Comparison of ENCODE assay signal across 22 mouse cellular contexts in the genomic region with DNA sequence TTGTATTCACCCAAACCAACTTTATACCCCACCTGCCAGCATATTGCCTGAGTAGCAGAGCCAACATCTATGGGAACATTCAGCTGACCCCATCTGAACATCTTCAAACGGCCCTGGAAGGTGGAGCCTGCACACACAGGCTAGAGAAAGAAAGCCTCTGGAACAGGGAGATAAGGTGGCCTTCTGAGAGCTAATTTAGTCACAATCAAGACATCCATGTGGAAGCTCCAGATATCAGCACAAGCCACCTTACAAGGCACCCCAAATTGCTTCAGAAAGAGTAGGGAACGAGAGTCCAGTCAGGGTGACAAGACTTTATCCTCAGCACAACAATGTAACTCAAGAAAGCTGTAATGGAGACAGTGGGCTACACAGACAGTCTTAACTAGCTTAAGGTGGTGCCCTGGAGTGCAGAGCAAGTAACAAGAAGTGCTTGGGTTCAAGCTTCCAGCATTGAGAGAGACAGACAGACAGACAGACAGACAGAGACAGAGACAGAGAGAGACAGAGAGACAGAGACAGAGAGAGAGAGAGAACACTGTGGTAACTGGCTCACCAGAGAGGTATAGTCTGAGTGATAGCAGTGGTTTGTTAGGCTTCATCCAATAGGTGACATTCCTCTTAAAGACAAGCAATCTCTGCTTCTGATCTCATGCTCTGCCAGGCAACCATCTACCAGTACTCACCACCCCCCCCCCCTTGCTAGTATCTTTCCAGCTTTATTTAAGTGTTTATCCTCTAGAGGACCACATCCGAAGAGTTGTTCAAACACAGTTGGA. TPM values are rescaled to one million over a fixed set of nuclear protein-coding genes. Genes with fewer than 3 reads are reported as not detected.
A peak's percentile ranks its signal among the peaks of the same experiment; 100 is the strongest.
DNase-seq lines count a peak whose midpoint lies in the region; ATAC-seq and TF ChIP-seq lines count a peak whose summit lies in the region.
"Had no signal": no experiment of that assay in that cellular context is flagged by ENCODE, and none has a peak within 500 bp of the region (broad histone marks: within the 10 kb centered on the region; RNA-seq: fewer than 3 reads in every experiment).

No protein-coding gene starts in this region.

- no peak overlapping the region for H3K9ac ChIP-seq in liver, postnatal 0 days (replicated peaks)
- H3K9ac ChIP-seq in midbrain, embryonic 15.5 days, result no peak overlapping the region
- no peak overlapping the region for H3K9ac ChIP-seq in forebrain, embryonic 14.5 days (ENCODE audit: low read length)
- H3K9ac ChIP-seq: embryonic facial prominence, embryonic 15.5 days; forebrain, embryonic 13.5 days; hindbrain, embryonic 14.5 days; lung, embryonic 14.5 days had no signal

- no peaks in the 10 kb centered on the region for H3K27me3 ChIP-seq in heart, embryonic 10.5 days (ENCODE audit: insufficient read depth, poor library complexity, severe bottlenecking)
- H3K27me3 ChIP-seq in liver, postnatal 0 days (ENCODE audit: insufficient read depth, low read length), result no peaks in the 10 kb centered on the region
- H3K27me3 ChIP-seq in midbrain, embryonic 15.5 days (replicated peaks), result no peaks in the 10 kb centered on the region
- H3K27me3 ChIP-seq in forebrain, embryonic 14.5 days (replicated peaks; ENCODE audit: control insufficient read depth, insufficient read depth, low read length), result no peaks in the 10 kb centered on the region
- H3K27me3 ChIP-seq: embryonic facial prominence, embryonic 15.5 days; forebrain, embryonic 13.5 days had no signal

- no peak overlapping the region for H3K4me3 ChIP-seq in heart, embryonic 10.5 days
- no peak overlapping the region for H3K4me3 ChIP-seq in liver, postnatal 0 days (ENCODE audit: low read depth, low read length)
- H3K4me3 ChIP-seq in midbrain, embryonic 15.5 days, result no peak overlapping the region
- H3K4me3 ChIP-seq in forebrain, embryonic 14.5 days (ENCODE audit: low read depth, low read length), result no peak overlapping the region
- H3K4me3 ChIP-seq: embryonic facial prominence, embryonic 15.5 days; forebrain, embryonic 13.5 days; layer of hippocampus, adult 2 months; limb, embryonic 10.5 days had no signal

- H3K4me1 ChIP-seq in heart, embryonic 10.5 days, result peaks cover 34% of the 10 kb centered on the region
- H3K4me1 ChIP-seq in liver, postnatal 0 days (ENCODE audit: insufficient read depth), result no peaks in the 10 kb centered on the region
- no peaks in the 10 kb centered on the region for H3K4me1 ChIP-seq in midbrain, embryonic 15.5 days
- H3K4me1 ChIP-seq in forebrain, embryonic 14.5 days (ENCODE audit: control insufficient read depth, insufficient read depth, low read length), result no peaks in the 10 kb centered on the region
- H3K4me1 ChIP-seq: embryonic facial prominence, embryonic 15.5 days; forebrain, embryonic 13.5 days; limb, embryonic 10.5 days had no signal

- peak; percentile 77 for ATAC-seq in erythroid progenitor cell, adult 5-6 weeks (replicated peaks; ENCODE audit: low FRiP score, poor library complexity, severe bottlenecking)
- peak; percentile 91 for ATAC-seq in liver, postnatal 0 days
- ATAC-seq in midbrain, embryonic 15.5 days (replicated peaks), result no peak
- ATAC-seq in forebrain, embryonic 14.5 days, result no peak
- ATAC-seq: forebrain, embryonic 13.5 days; intestine, embryonic 16.5 days had no signal

- H3K27ac ChIP-seq in heart, embryonic 10.5 days, result peak overlapping the region; percentile 52; the same call in 1 of the 2 replicates
- no peak overlapping the region for H3K27ac ChIP-seq in liver, postnatal 0 days (ENCODE audit: low read depth)
- no peak overlapping the region for H3K27ac ChIP-seq in midbrain, embryonic 15.5 days
- H3K27ac ChIP-seq in forebrain, embryonic 14.5 days (ENCODE audit: low read depth, low read length), result no peak overlapping the region
- H3K27ac ChIP-seq: embryonic facial prominence, embryonic 15.5 days; forebrain, embryonic 13.5 days; hindbrain, embryonic 14.5 days; layer of hippocampus, adult 2 months; limb, embryonic 10.5 days; macrophage had no signal

- no peak overlapping the region for H3K4me2 ChIP-seq in liver, postnatal 0 days (ENCODE audit: low read depth, low read length)
- no peak overlapping the region for H3K4me2 ChIP-seq in midbrain, embryonic 15.5 days
- H3K4me2 ChIP-seq in forebrain, embryonic 14.5 days (ENCODE audit: low read length), result no peak overlapping the region
- H3K4me2 ChIP-seq: embryonic facial prominence, embryonic 15.5 days; forebrain, embryonic 13.5 days; hindbrain, embryonic 14.5 days; lung, embryonic 14.5 days had no signal

- no peak for TF ChIP-seq CTCF in liver, postnatal 0 days (IDR thresholded peaks at IDR 0.05; ENCODE audit: low read depth)

- no peaks in the 10 kb centered on the region for H3K9me3 ChIP-seq in heart, embryonic 10.5 days
- no peaks in the 10 kb centered on the region for H3K9me3 ChIP-seq in liver, postnatal 0 days (ENCODE audit: low read length)
- no peaks in the 10 kb centered on the region for H3K9me3 ChIP-seq in midbrain, embryonic 15.5 days
- no peaks in the 10 kb centered on the region for H3K9me3 ChIP-seq in forebrain, embryonic 14.5 days (replicated peaks; ENCODE audit: control insufficient read depth, low read length)
- H3K9me3 ChIP-seq: embryonic facial prominence, embryonic 15.5 days; forebrain, embryonic 13.5 days; limb, embryonic 10.5 days had no signal

- WGBS in heart, embryonic 10.5 days, result 42% methylated on average over 3 of the region's 3 CpGs
- 46% methylated on average over 3 of the region's 3 CpGs for WGBS in liver, postnatal 0 days (ENCODE audit: insufficient replicate concordance)
- 79% methylated on average over 3 of the region's 3 CpGs for WGBS in midbrain, embryonic 15.5 days
- 83% methylated on average over 3 of the region's 3 CpGs for WGBS in forebrain, embryonic 14.5 days

- DNase-seq in heart, embryonic 10.5 days (ENCODE audit: low spot score), result peak; percentile 85
- no peak for DNase-seq in heart, adult 8-10 months (ENCODE audit: low spot score)
- DNase-seq in MEL-GATA-1-ER (ENCODE audit: extremely low read depth, low read depth), result peak; percentile 89
- no peak for DNase-seq in liver, postnatal 0 days
- DNase-seq in forebrain, embryonic 14.5 days (ENCODE audit: low spot score), result no peak
- DNase-seq in urinary bladder, postnatal 4 days (ENCODE audit: low spot score in 2 of 2), result no peak
- DNase-seq: adrenal gland, postnatal 14 days; cerebellum, adult 9-10 months; embryo, embryonic 11 days; gastrocnemius, postnatal 36 days; lung, embryonic 14.5 days; right cerebral cortex, postnatal 25 days had no signal

- TF ChIP-seq EP300 in liver, postnatal 0 days (IDR thresholded peaks at IDR 0.05; ENCODE audit: low read depth), result peak; percentile 88

- 0 out of 2 replicates have a peak, but pooled peaks cover 2% of the 10 kb centered on the region for H3K36me3 ChIP-seq in heart, embryonic 10.5 days
- H3K36me3 ChIP-seq in liver, postnatal 0 days (replicated peaks; ENCODE audit: insufficient read depth, low read length), result no peaks in the 10 kb centered on the region
- no peaks in the 10 kb centered on the region for H3K36me3 ChIP-seq in midbrain, embryonic 15.5 days (replicated peaks)
- H3K36me3 ChIP-seq in forebrain, embryonic 14.5 days (ENCODE audit: control insufficient read depth, insufficient read depth, low read length), result no peaks in the 10 kb centered on the region
- H3K36me3 ChIP-seq: embryonic facial prominence, embryonic 15.5 days; limb, embryonic 10.5 days had no signal

RNA-seq across cellular contexts. Expression of a gene that starts 53.8 kb away (rescaled TPM):
- polyA plus RNA-seq in heart, embryonic 10.5 days (2016; fragmentation: Nextera tagmentation; extraction: Ambion mirVana), result 7.2 and 7.8 TPM in 2 replicates
- 10 to 100 TPM; 11.5 to 15.2 (median 13.8) TPM for total RNA-seq in heart, adult 8-10 months (2022)
- total RNA-seq in erythroid progenitor cell, adult 5-6 weeks (2015; ENCODE audit: low replicate concordance), result not detected in 2 replicates
- 0.13 TPM in 1 of 2 replicates, not detected in the other for total RNA-seq in erythroid progenitor cell, adult 5-6 weeks (2017; ENCODE audit: low replicate concordance)
- polyA plus RNA-seq in liver, postnatal 0 days (2015; fragmentation: Nextera tagmentation; extraction: Ambion mirVana), result 0.36 and 0.37 TPM in 2 replicates
- 13.8 and 14.2 TPM in 2 replicates for polyA plus RNA-seq in midbrain, embryonic 15.5 days (2015; fragmentation: Nextera tagmentation; extraction: Ambion mirVana)
- 19.9 and 24.0 TPM in 2 replicates for polyA plus RNA-seq in forebrain, embryonic 14.5 days (2014; fragmentation: Nextera tagmentation; extraction: Ambion mirVana)
- total RNA-seq: CH12.LX had no signal

Comparison
In these comparisons a context has a peak if more than half of its experiments do, and no peak if none do; other contexts are left out.
1. DNase-seq: peak in heart, embryonic 10.5 days (single experiment) and MEL-GATA-1-ER (single experiment); none in heart, adult 8-10 months (single experiment), liver, postnatal 0 days (single experiment), forebrain, embryonic 14.5 days (single experiment) and urinary bladder, postnatal 4 days (0 of 2).
2. ATAC-seq: peak in erythroid progenitor cell, adult 5-6 weeks (single experiment) and liver, postnatal 0 days (single experiment); none in midbrain, embryonic 15.5 days (single experiment) and forebrain, embryonic 14.5 days (single experiment).